Mouse (Mus musculus) A20 (cell line): Measurements from ENCODE around the gene Dok5.

ENCODE experiments used
- DNase-seq: peaks from one replicate; pipeline ENCODE4 v3.0.0-alpha.2; 2011; ENCODE audit warnings: low read depth, low spot score

Dok5 gene

GRCm38 (mm10) chr2:170926237-170926636 is 194.6 kb downstream of the Dok5 start:
- DNase-seq = no peak
